Mouse (Mus musculus) liver, embryonic 15.5 days (tissue): Measurements from ENCODE around the gene Kndc1. TPM values are rescaled to one million over a fixed set of nuclear protein-coding genes. Genes with fewer than 3 reads are reported as not detected.

Experiments
- ATAC-seq: fragments of 200-750 bp; cut with Nextera tagmentation; 2 replicates; pipeline ENCODE4 v1.8.0; 2017; ENCODE audit warnings: moderate number of reproducible peaks, mild to moderate bottlenecking, moderate library complexity; ENCODE audit not compliant: insufficient read depth
- H3K27ac ChIP-seq: fragments of 300-500 bp; sonication (generic); replicated peaks from 2 replicates; pipeline ENCODE4 v1.5.1; 2015; ENCODE audit warnings: mild to moderate bottlenecking, inconsistent platforms
- H3K27me3 ChIP-seq: fragments of 300-500 bp; sonication (generic); 2 replicates; pipeline ENCODE4 v1.6.1; 2015; ENCODE audit warnings: mild to moderate bottlenecking, inconsistent platforms
- H3K36me3 ChIP-seq: fragments of 300-500 bp; sonication (generic); replicated peaks from 2 replicates; pipeline ENCODE4 v1.6.1; 2015; ENCODE audit warnings: moderate library complexity, mild to moderate bottlenecking, inconsistent platforms
- H3K4me1 ChIP-seq: fragments of 300-500 bp; sonication (generic); replicated peaks from 2 replicates; pipeline ENCODE4 v1.6.1; 2015; ENCODE audit warnings: inconsistent platforms
- H3K4me2 ChIP-seq: fragments of 300-500 bp; sonication (generic); 2 replicates; pipeline ENCODE4 v1.6.1; 2015; ENCODE audit warnings: moderate library complexity, mild to moderate bottlenecking, inconsistent platforms
- H3K4me3 ChIP-seq: fragments of 300-500 bp; sonication (generic); replicated peaks from 2 replicates; pipeline ENCODE4 v1.5.1; 2015; ENCODE audit warnings: mild to moderate bottlenecking, inconsistent platforms
- H3K9ac ChIP-seq: fragments of 300-500 bp; sonication (generic); 2 replicates; pipeline ENCODE4 v1.6.1; 2015; ENCODE audit warnings: moderate library complexity, mild to moderate bottlenecking, inconsistent platforms
- H3K9me3 ChIP-seq: fragments of 300-500 bp; sonication (generic); replicated peaks from 2 replicates; pipeline ENCODE4 v1.6.1; 2016; ENCODE audit warnings: inconsistent platforms
- WGBS: fragments of 180-500 bp; shearing (Covaris S2); methylation state at CpG from one replicate; pipeline ENCODE4 v1.1.7; 2015; ENCODE audit warnings: mixed read lengths; ENCODE audit not compliant: insufficient replicate concordance; 5-methylcytosine and 5-hydroxymethylcytosine counted together
- polyA plus RNA-seq: library from polyadenylated mRNA; unstranded; fragments of >200 nt; fragmentation: Nextera tagmentation; extraction: Ambion mirVana; gene quantifications from 2 replicates; pipeline ENCODE4 v1.2.1, GENCODE M21; 2015

The Kndc1 gene
- polyA plus RNA-seq, 1 experiment from 2014 or later = not detected

- Histone ChIP-seq H3K9ac (no peak overlapping the region), H3K4me2 (no peak overlapping the region), H3K4me1 (no peaks in the 10 kb centered on the region; the same call in 1 of the 2 replicates), H3K27me3 (peaks cover 9% of the 10 kb centered on the region; the same call in 1 of the 2 replicates), H3K4me3 (no peak overlapping the region), H3K27ac (no peak overlapping the region), H3K9me3 (no peaks in the 10 kb centered on the region), H3K36me3 (no peaks in the 10 kb centered on the region)
- WGBS = 51% methylated on average over 5 of the region's 5 CpGs
- no peak for ATAC-seq
Measured at GRCm38 (mm10) chr7:139970979-139971378, 76.5 kb downstream of the Kndc1 start.

GRCm38 (mm10) chr7:139971436-139971835, 76.9 kb downstream of the Kndc1 start:
- H3K4me3 ChIP-seq = no peak overlapping the region
- peak; percentile 33 for ATAC-seq
- 17% methylated on average over 6 of the region's 6 CpGs for WGBS
- no peak overlapping the region for H3K9ac ChIP-seq
- H3K27me3 ChIP-seq = peaks cover 13% of the 10 kb centered on the region; the same call in 1 of the 2 replicates
- no peak overlapping the region for H3K4me2 ChIP-seq
- no peaks in the 10 kb centered on the region; the same call in 1 of the 2 replicates for H3K4me1 ChIP-seq
- no peaks in the 10 kb centered on the region for H3K9me3 ChIP-seq
- H3K36me3 ChIP-seq = no peaks in the 10 kb centered on the region
- H3K27ac ChIP-seq = no peak overlapping the region

GRCm38 (mm10) chr7:139972923-139973331, 78.4 kb downstream of the Kndc1 start:
- Histone ChIP-seq H3K4me3 (no peak overlapping the region), H3K27me3 (peaks cover 22% of the 10 kb centered on the region), H3K4me2 (no peak overlapping the region), H3K4me1 (no peaks in the 10 kb centered on the region; the same call in 1 of the 2 replicates), H3K36me3 (no peaks in the 10 kb centered on the region), H3K9ac (no peak overlapping the region), H3K9me3 (no peaks in the 10 kb centered on the region), H3K27ac (no peak overlapping the region)
- no peak for ATAC-seq

GRCm38 (mm10) chr7:139974307-139974706, 79.8 kb downstream of the Kndc1 start:
- no peak overlapping the region for H3K4me2 ChIP-seq
- H3K9ac ChIP-seq = no peak overlapping the region
- H3K27ac ChIP-seq = peak overlapping the region; percentile 49; the same call in 1 of the 2 replicates
- no peaks in the 10 kb centered on the region for H3K36me3 ChIP-seq
- no peaks in the 10 kb centered on the region for H3K9me3 ChIP-seq
- peaks cover 13% of the 10 kb centered on the region for H3K4me1 ChIP-seq
- WGBS = 25% methylated on average over 10 of the region's 10 CpGs
- ATAC-seq = no peak
- H3K27me3 ChIP-seq = peaks cover 22% of the 10 kb centered on the region
- no peak overlapping the region for H3K4me3 ChIP-seq

GRCm38 (mm10) chr7:139975471-139975870, 81.0 kb downstream of the Kndc1 start:
- no peak overlapping the region for H3K27ac ChIP-seq

GRCm38 (mm10) chr7:139978278-139978892, 83.9 kb downstream of the Kndc1 start, which contains the start of gene 6430531B16Rik:
Gene 6430531B16Rik, minus strand, starts transcription at chr7:139978755.
- no peak within 1 kb of the TSS for H3K9ac ChIP-seq
- peak; percentile 65 for ATAC-seq
- no peak within 1 kb of the TSS for H3K27ac ChIP-seq
- peaks cover 13% of the 10 kb centered on the region for H3K4me1 ChIP-seq
- WGBS = 8% methylated on average over 32 of the region's 32 CpGs
- peak within 1 kb of the TSS; percentile 56 for H3K4me3 ChIP-seq
- no peaks in the 10 kb centered on the region for H3K36me3 ChIP-seq
- H3K27me3 ChIP-seq = peaks cover 22% of the 10 kb centered on the region
- no peaks in the 10 kb centered on the region for H3K9me3 ChIP-seq
- peak within 1 kb of the TSS; percentile 75 for H3K4me2 ChIP-seq

More at GRCm38 (mm10) chr7:139975471-139975870, 81.0 kb downstream of the Kndc1 start:
- H3K4me3 ChIP-seq = no peak overlapping the region
- H3K27me3 ChIP-seq = peaks cover 22% of the 10 kb centered on the region
- H3K4me1 ChIP-seq = peaks cover 13% of the 10 kb centered on the region
- no peaks in the 10 kb centered on the region for H3K9me3 ChIP-seq
- WGBS = 63% methylated on average over 5 of the region's 5 CpGs
- no peak overlapping the region for H3K9ac ChIP-seq
- ATAC-seq = no peak
- no peak overlapping the region for H3K4me2 ChIP-seq
- H3K36me3 ChIP-seq = no peaks in the 10 kb centered on the region

GRCm38 (mm10) chr7:139979011-139979719, 84.7 kb downstream of the Kndc1 start:
- 27% methylated on average over 13 of the region's 13 CpGs for WGBS
- Histone ChIP-seq H3K4me2 (peak overlapping the region; percentile 75), H3K27ac (no peak overlapping the region), H3K36me3 (no peaks in the 10 kb centered on the region), H3K4me1 (peaks cover 13% of the 10 kb centered on the region), H3K9me3 (no peaks in the 10 kb centered on the region), H3K4me3 (peak overlapping the region; percentile 56; the same call in 1 of the 2 replicates), H3K9ac (no peak overlapping the region), H3K27me3 (peaks cover 18% of the 10 kb centered on the region)
- ATAC-seq = peak; percentile 43

- no peak overlapping the region for H3K4me3 ChIP-seq
- H3K27me3 ChIP-seq = peaks cover 18% of the 10 kb centered on the region
- H3K27ac ChIP-seq = no peak overlapping the region
- no peaks in the 10 kb centered on the region for H3K9me3 ChIP-seq
- H3K9ac ChIP-seq = no peak overlapping the region
- no peak overlapping the region for H3K4me2 ChIP-seq
- H3K4me1 ChIP-seq = peaks cover 13% of the 10 kb centered on the region
- 28% methylated on average over 3 of the region's 3 CpGs for WGBS
- no peak for ATAC-seq
- H3K36me3 ChIP-seq = no peaks in the 10 kb centered on the region
Measured at GRCm38 (mm10) chr7:139980778-139981177, 86.3 kb downstream of the Kndc1 start.

- Histone ChIP-seq H3K36me3 (no peaks in the 10 kb centered on the region), H3K4me2 (no peak overlapping the region), H3K9ac (no peak overlapping the region), H3K4me3 (no peak overlapping the region), H3K27me3 (peaks cover 10% of the 10 kb centered on the region), H3K9me3 (no peaks in the 10 kb centered on the region), H3K27ac (no peak overlapping the region), H3K4me1 (peaks cover 13% of the 10 kb centered on the region)
- ATAC-seq = no peak
- WGBS = 77% methylated on average over 11 of the region's 11 CpGs
Measured at GRCm38 (mm10) chr7:139982058-139982457, 87.6 kb downstream of the Kndc1 start.

GRCm38 (mm10) chr7:139984505-139984904, 90.0 kb downstream of the Kndc1 start:
- 73% methylated on average over 11 of the region's 11 CpGs for WGBS
- peak overlapping the region; percentile 41; the same call in 1 of the 2 replicates for H3K27ac ChIP-seq

GRCm38 (mm10) chr7:139988272-139988671, 93.8 kb downstream of the Kndc1 start:
- no peak for ATAC-seq
- no peak overlapping the region for H3K27ac ChIP-seq
- H3K27me3 ChIP-seq = no peaks in the 10 kb centered on the region
- no peaks in the 10 kb centered on the region for H3K9me3 ChIP-seq
- H3K4me2 ChIP-seq = no peak overlapping the region
- no peak overlapping the region for H3K9ac ChIP-seq
- H3K36me3 ChIP-seq = no peaks in the 10 kb centered on the region
- WGBS = 48% methylated on average over 9 of the region's 9 CpGs
- no peak overlapping the region for H3K4me3 ChIP-seq
- H3K4me1 ChIP-seq = 0 out of 2 replicates have a peak, but pooled peaks cover 5% of the 10 kb centered on the region

More at GRCm38 (mm10) chr7:139984505-139984904, 90.0 kb downstream of the Kndc1 start:
- Histone ChIP-seq H3K4me1 (no peaks in the 10 kb centered on the region), H3K27me3 (no peaks in the 10 kb centered on the region), H3K9ac (no peak overlapping the region), H3K4me3 (no peak overlapping the region), H3K36me3 (no peaks in the 10 kb centered on the region), H3K9me3 (no peaks in the 10 kb centered on the region), H3K4me2 (no peak overlapping the region)
- no peak for ATAC-seq
